Mouse (Mus musculus) midbrain, embryonic 10.5 days (tissue): ENCODE measurements at regions not wholly inside any gene's neighbourhood (a gene's known extent, or its start where the extent isn't known, plus 50 kb on each side); places are given as distances from the start of the nearest gene placed in this dataset.

ENCODE experiments used
- DNase-seq: peaks from one replicate; pipeline ENCODE4 v3.0.0-alpha.2; 2017; ENCODE audit warnings: low spot score
- H3K27ac ChIP-seq: fragments of 300-500 bp; sonication (generic); replicated peaks from 2 replicates; pipeline ENCODE4 v1.5.1; 2016; ENCODE audit warnings: mild to moderate bottlenecking
- H3K27me3 ChIP-seq: fragments of 300-500 bp; sonication (generic); 2 replicates; pipeline ENCODE4 v1.6.1; 2016; ENCODE audit warnings: low read depth, mild to moderate bottlenecking; ENCODE audit not compliant: poor library complexity, severe bottlenecking
- H3K36me3 ChIP-seq: fragments of 300-500 bp; sonication (generic); 2 replicates; pipeline ENCODE4 v1.6.1; 2016; ENCODE audit warnings: mild to moderate bottlenecking, moderate library complexity
- H3K4me1 ChIP-seq: fragments of 300-500 bp; sonication (generic); 2 replicates; pipeline ENCODE4 v1.6.1; 2016
- H3K4me3 ChIP-seq: fragments of 300-500 bp; sonication (generic); 2 replicates; pipeline ENCODE4 v1.5.1; 2016; ENCODE audit warnings: mild to moderate bottlenecking, moderate library complexity
- H3K9me3 ChIP-seq: fragments of 300-500 bp; sonication (generic); replicated peaks from 2 replicates; pipeline ENCODE4 v1.6.1; 2016; ENCODE audit warnings: mild to moderate bottlenecking
- WGBS: fragments of 180-500 bp; shearing (Covaris S2); methylation state at CpG from one replicate; pipeline ENCODE4 v1.1.7; 2016; 5-methylcytosine and 5-hydroxymethylcytosine counted together

- peaks cover 51% of the 10 kb centered on the region for H3K27me3 ChIP-seq
- H3K9me3 ChIP-seq, result no peaks in the 10 kb centered on the region
- H3K4me1 ChIP-seq, result peaks cover 9% of the 10 kb centered on the region
- H3K27ac ChIP-seq, result no peak overlapping the region
- no peak for DNase-seq
- WGBS, result 68% methylated on average over 4 of the region's 4 CpGs
- H3K36me3 ChIP-seq, result no peaks in the 10 kb centered on the region
- H3K4me3 ChIP-seq, result no peak overlapping the region
Observed at GRCm38 (mm10) chr2:115339034-115339433, 242.5 kb upstream of the BC052040 start.

- Histone ChIP-seq H3K27me3 (peaks cover 32% of the 10 kb centered on the region), H3K4me3 (no peak overlapping the region), H3K36me3 (no peaks in the 10 kb centered on the region), H3K9me3 (no peaks in the 10 kb centered on the region), H3K4me1 (peaks cover 9% of the 10 kb centered on the region), H3K27ac (no peak overlapping the region)
- no peak for DNase-seq
- WGBS, result 89% methylated on average over 14 of the region's 14 CpGs
Observed at GRCm38 (mm10) chr2:115342360-115342759, 239.2 kb upstream of the BC052040 start.

GRCm38 (mm10) chr2:115346551-115346950 is 235.0 kb upstream of the BC052040 start:
- no peak for DNase-seq
- 73% methylated on average over 6 of the region's 6 CpGs for WGBS
- H3K4me1 ChIP-seq, result no peaks in the 10 kb centered on the region
- no peak overlapping the region for H3K4me3 ChIP-seq
- H3K27me3 ChIP-seq, result peaks cover 17% of the 10 kb centered on the region
- H3K9me3 ChIP-seq, result no peaks in the 10 kb centered on the region
- H3K36me3 ChIP-seq, result no peaks in the 10 kb centered on the region
- no peak overlapping the region for H3K27ac ChIP-seq

GRCm38 (mm10) chr2:115348263-115348662 is 233.3 kb upstream of the BC052040 start:
- Histone ChIP-seq H3K36me3 (no peaks in the 10 kb centered on the region), H3K4me1 (no peaks in the 10 kb centered on the region), H3K27me3 (peaks cover 4% of the 10 kb centered on the region; the same call in 1 of the 2 replicates), H3K9me3 (no peaks in the 10 kb centered on the region), H3K4me3 (no peak overlapping the region), H3K27ac (no peak overlapping the region)
- no peak for DNase-seq
- 48% methylated on average over 2 of the region's 2 CpGs for WGBS

GRCm38 (mm10) chr2:115371072-115371471 is 210.4 kb upstream of the BC052040 start:
- Histone ChIP-seq H3K9me3 (no peaks in the 10 kb centered on the region), H3K27me3 (no peaks in the 10 kb centered on the region), H3K36me3 (no peaks in the 10 kb centered on the region), H3K4me3 (no peak overlapping the region), H3K4me1 (peaks cover 7% of the 10 kb centered on the region), H3K27ac (no peak overlapping the region)
- 85% methylated on average over 6 of the region's 6 CpGs for WGBS
- no peak for DNase-seq

GRCm38 (mm10) chr2:115375336-115375735 is 206.2 kb upstream of the BC052040 start:
- no peaks in the 10 kb centered on the region for H3K27me3 ChIP-seq
- no peaks in the 10 kb centered on the region for H3K36me3 ChIP-seq
- H3K27ac ChIP-seq, result no peak overlapping the region
- H3K4me3 ChIP-seq, result no peak overlapping the region
- no peaks in the 10 kb centered on the region for H3K9me3 ChIP-seq
- 94% methylated on average over 5 of the region's 5 CpGs for WGBS
- no peak for DNase-seq
- no peaks in the 10 kb centered on the region for H3K4me1 ChIP-seq

- Histone ChIP-seq H3K4me3 (no peak overlapping the region), H3K27me3 (peaks cover 10% of the 10 kb centered on the region; the same call in 1 of the 2 replicates), H3K27ac (no peak overlapping the region), H3K36me3 (no peaks in the 10 kb centered on the region), H3K9me3 (no peaks in the 10 kb centered on the region), H3K4me1 (peaks cover 20% of the 10 kb centered on the region)
- WGBS, result 76% methylated on average over 13 of the region's 13 CpGs
- no peak for DNase-seq
Observed at GRCm38 (mm10) chr2:115384414-115385180, 196.9 kb upstream of the BC052040 start.

GRCm38 (mm10) chr2:115385207-115386168 is 196.0 kb upstream of the BC052040 start:
- no peak overlapping the region for H3K4me3 ChIP-seq
- WGBS, result 64% methylated on average over 16 of the region's 16 CpGs
- H3K36me3 ChIP-seq, result no peaks in the 10 kb centered on the region
- peaks cover 20% of the 10 kb centered on the region for H3K4me1 ChIP-seq
- peak overlapping the region; percentile 13; the same call in 1 of the 2 replicates for H3K27ac ChIP-seq
- no peaks in the 10 kb centered on the region for H3K9me3 ChIP-seq
- peak; percentile 29 for DNase-seq
- peaks cover 10% of the 10 kb centered on the region; the same call in 1 of the 2 replicates for H3K27me3 ChIP-seq

- H3K4me3 ChIP-seq, result no peak overlapping the region
- H3K36me3 ChIP-seq, result no peaks in the 10 kb centered on the region
- 89% methylated on average over 7 of the region's 7 CpGs for WGBS
- no peak for DNase-seq
- no peaks in the 10 kb centered on the region for H3K9me3 ChIP-seq
- no peak overlapping the region for H3K27ac ChIP-seq
- H3K4me1 ChIP-seq, result no peaks in the 10 kb centered on the region
- H3K27me3 ChIP-seq, result peaks cover 10% of the 10 kb centered on the region; the same call in 1 of the 2 replicates
Observed at GRCm38 (mm10) chr2:115391575-115391974, 189.9 kb upstream of the BC052040 start.

- no peak overlapping the region for H3K27ac ChIP-seq
Observed at GRCm38 (mm10) chr2:115392082-115392762, 189.3 kb upstream of the BC052040 start.

GRCm38 (mm10) chr2:115394091-115394490 is 187.4 kb upstream of the BC052040 start:
- H3K36me3 ChIP-seq, result no peaks in the 10 kb centered on the region
- no peaks in the 10 kb centered on the region for H3K9me3 ChIP-seq
- H3K27ac ChIP-seq, result no peak overlapping the region
- no peaks in the 10 kb centered on the region for H3K4me1 ChIP-seq
- no peaks in the 10 kb centered on the region for H3K27me3 ChIP-seq
- no peak for DNase-seq
- 79% methylated on average over 4 of the region's 4 CpGs for WGBS
- H3K4me3 ChIP-seq, result no peak overlapping the region

More at GRCm38 (mm10) chr2:115392082-115392762, 189.3 kb upstream of the BC052040 start:
- DNase-seq, result no peak
- no peak overlapping the region for H3K4me3 ChIP-seq
- no peaks in the 10 kb centered on the region for H3K36me3 ChIP-seq
- H3K9me3 ChIP-seq, result no peaks in the 10 kb centered on the region
- peaks cover 10% of the 10 kb centered on the region; the same call in 1 of the 2 replicates for H3K27me3 ChIP-seq
- WGBS, result 82% methylated on average over 8 of the region's 8 CpGs
- no peaks in the 10 kb centered on the region for H3K4me1 ChIP-seq

- no peak overlapping the region for H3K4me3 ChIP-seq
- WGBS, result 93% methylated on average over 4 of the region's 4 CpGs
- H3K27ac ChIP-seq, result no peak overlapping the region
- no peaks in the 10 kb centered on the region for H3K27me3 ChIP-seq
- H3K36me3 ChIP-seq, result no peaks in the 10 kb centered on the region
- H3K4me1 ChIP-seq, result no peaks in the 10 kb centered on the region
- no peaks in the 10 kb centered on the region for H3K9me3 ChIP-seq
- DNase-seq, result no peak
Observed at GRCm38 (mm10) chr2:115398550-115398949, 183.0 kb upstream of the BC052040 start.
